Mouse (Mus musculus) brain, embryonic 14.5 days (tissue): ENCODE results near the gene Gal3st2. TPM values are rescaled to one million over a fixed set of nuclear protein-coding genes. Genes with fewer than 3 reads are reported as not detected.
"Not testable (repeated sequence)": the region's sequence is repeated elsewhere in the genome, so short reads cannot be mapped to it uniquely, and the experiment has no call there.

Experiments
- DNase-seq: peaks from one replicate; pipeline ENCODE4 v3.0.0-alpha.2; 2011; ENCODE audit warnings: low read depth
- CTCF ChIP-seq: fragments of 200-500 bp; IDR thresholded peaks from 2 replicates; pipeline ENCODE4 v1.5.1; 2012; ENCODE audit warnings: inconsistent platforms, mild to moderate bottlenecking, moderate library complexity, borderline replicate concordance; ENCODE audit not compliant: insufficient read depth, insufficient read length; ENCODE audit errors: extremely low read depth
- POLR2A ChIP-seq: fragments of 200-500 bp; IDR thresholded peaks from 2 replicates; pipeline ENCODE4 v1.6.1; 2012; ENCODE audit warnings: mild to moderate bottlenecking, inconsistent platforms, borderline replicate concordance; ENCODE audit not compliant: poor library complexity, insufficient read depth, insufficient read length, severe bottlenecking; ENCODE audit errors: extremely low read depth
- polyA plus RNA-seq: library from polyadenylated mRNA; depleted of rRNA; stranded (reverse); fragments of >200 nt; gene quantifications from 2 replicates; pipeline ENCODE4 v1.2.3, GENCODE M21; 2012; rRNA removed

Gal3st2 gene
- polyA plus RNA-seq, result not detected in 2 replicates

- DNase-seq, result not testable (repeated sequence)
Observed at GRCm38 (mm10) chr1:93861048-93861447, at the start of gene Gal3st2. TSS of gene Gal3st2 (plus strand) at chr1:93861306.

- DNase-seq, result no peak
- TF ChIP-seq POLR2A, result no peak
- no peak for TF ChIP-seq CTCF
Observed at GRCm38 (mm10) chr1:93811495-93812039, 49.5 kb upstream of the Gal3st2 start.

- no peak for DNase-seq
- TF ChIP-seq CTCF (no peak), POLR2A (no peak)
Observed at GRCm38 (mm10) chr1:93817823-93818532, 43.1 kb upstream of the Gal3st2 start.

- TF ChIP-seq POLR2A (no peak), CTCF (no peak)
- no peak for DNase-seq
Observed at GRCm38 (mm10) chr1:93818722-93819121, 42.4 kb upstream of the Gal3st2 start.

DNA sequence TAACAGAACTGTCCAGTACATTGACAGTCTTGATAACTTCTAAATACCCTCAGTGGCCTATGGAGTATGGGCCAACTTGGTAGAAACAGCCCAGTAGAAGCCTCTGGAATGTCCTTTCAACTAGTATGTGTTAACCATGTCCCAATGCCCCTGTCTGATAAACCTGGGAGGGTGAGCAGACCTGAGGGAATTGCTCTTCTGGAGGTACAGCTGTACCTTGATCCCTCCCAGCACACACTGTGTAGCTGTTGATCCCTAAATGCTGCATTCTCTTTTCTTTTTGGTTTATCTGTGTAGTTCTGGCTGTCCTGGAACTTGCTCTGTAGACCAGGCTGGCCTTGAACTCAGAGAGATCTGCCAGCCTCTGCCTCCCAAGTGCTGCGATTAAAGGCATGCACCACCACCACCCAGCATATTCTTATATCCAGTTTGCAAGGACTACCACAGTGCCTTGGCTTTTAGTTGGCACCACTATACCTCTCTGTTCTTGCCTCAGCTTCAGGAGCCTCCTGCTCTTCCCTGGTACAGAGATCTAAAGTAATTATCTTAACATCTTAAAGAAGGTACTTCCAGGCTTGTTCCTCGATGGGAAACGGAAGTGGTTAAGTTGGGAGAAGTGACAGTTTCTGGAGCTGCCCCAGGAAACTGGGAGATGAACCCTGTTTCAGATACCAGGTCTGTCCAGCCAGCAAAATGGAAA lies 37.2 kb upstream of the Gal3st2 start:
- TF ChIP-seq POLR2A (no peak), CTCF (no peak)
- no peak for DNase-seq

DNA sequence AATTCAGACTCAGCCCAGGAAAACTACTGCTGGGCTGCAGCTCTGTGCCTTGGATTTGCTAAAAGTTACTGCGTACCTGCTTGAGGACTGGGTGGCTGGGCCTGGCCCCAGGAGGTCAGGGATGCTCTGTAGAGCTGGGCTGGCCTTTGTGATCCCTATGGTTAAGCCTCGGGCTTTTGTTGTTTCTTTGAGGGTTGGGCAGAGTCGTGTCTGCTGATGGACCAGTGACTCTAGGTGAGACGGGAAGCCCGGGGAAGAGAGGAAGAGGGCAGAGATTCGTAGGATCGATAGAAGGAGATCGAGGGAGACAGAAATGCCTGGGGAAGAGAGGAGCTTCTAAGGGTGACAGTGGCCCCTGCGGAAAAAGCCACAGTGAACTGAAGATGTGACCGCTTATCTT lies 36.5 kb upstream of the Gal3st2 start, which contains the start of gene D2hgdh:
Gene D2hgdh, plus strand, starts transcription at position 301 of the 400 bp plus-strand sequence.
- DNase-seq, result no peak
- TF ChIP-seq POLR2A, result no peak
- TF ChIP-seq CTCF, result no peak

GRCm38 (mm10) chr1:93825105-93825674 lies 35.9 kb upstream of the Gal3st2 start:
- TF ChIP-seq CTCF (no peak), POLR2A (peak; percentile 70; the same call in 1 of the 2 replicates)
- DNase-seq, result peak; percentile 99

- peak; percentile 25 for DNase-seq
- TF ChIP-seq POLR2A (no peak), CTCF (no peak)
Observed at GRCm38 (mm10) chr1:93825771-93826539, 35.2 kb upstream of the Gal3st2 start.

GRCm38 (mm10) chr1:93826540-93826835 lies 34.6 kb upstream of the Gal3st2 start:
- no peak for DNase-seq
- TF ChIP-seq CTCF (no peak), POLR2A (no peak)

DNA sequence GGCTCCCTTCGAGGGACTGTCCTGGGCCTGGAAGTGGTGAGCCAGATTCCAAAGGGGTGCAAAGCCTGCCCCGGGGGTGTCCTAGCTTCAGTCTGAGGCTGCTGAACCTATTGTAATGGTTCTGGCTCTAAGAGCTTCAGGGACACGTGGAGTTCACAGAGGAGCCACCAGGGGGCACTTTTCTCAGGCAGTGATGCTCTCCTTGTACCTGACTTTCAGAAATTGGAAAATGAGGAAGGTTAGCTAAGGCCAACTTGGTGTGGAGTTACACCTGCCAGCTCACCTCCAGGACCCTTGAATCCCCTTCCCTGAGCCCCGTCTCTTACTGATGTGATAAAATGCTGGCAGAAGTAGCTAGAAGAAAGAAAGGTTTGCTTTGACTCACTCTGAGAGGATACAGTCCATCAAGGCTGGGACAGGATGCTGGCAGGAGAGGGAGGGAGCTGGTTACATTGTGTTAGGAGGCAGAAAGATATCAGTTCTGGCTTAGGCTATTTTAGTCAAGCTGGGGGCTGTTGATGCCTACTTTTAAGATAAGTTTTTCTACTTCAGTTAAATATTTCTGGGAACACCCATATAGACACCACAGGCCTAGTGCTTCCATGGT lies 28.2 kb upstream of the Gal3st2 start:
- not testable (repeated sequence) for DNase-seq

GRCm38 (mm10) chr1:93834671-93835150 lies 26.4 kb upstream of the Gal3st2 start:
- no peak for DNase-seq

More for the DNA sequence above, 28.2 kb upstream of the Gal3st2 start:
- TF ChIP-seq CTCF, result 0 out of 2 replicates have a peak, but pooled peaks have one; percentile 4

GRCm38 (mm10) chr1:93835211-93835610 lies 25.9 kb upstream of the Gal3st2 start:
- TF ChIP-seq CTCF (no peak), POLR2A (no peak)
- no peak for DNase-seq

More at GRCm38 (mm10) chr1:93834671-93835150, 26.4 kb upstream of the Gal3st2 start:
- TF ChIP-seq CTCF, result no peak
- TF ChIP-seq POLR2A, result no peak
